Mouse (Mus musculus): Measurements from ENCODE around the gene Prkd2. TPM values are rescaled to one million over a fixed set of nuclear protein-coding genes. Genes with fewer than 3 reads are reported as not detected.
A peak's percentile ranks its signal among the peaks of the same experiment; 100 is the strongest.

Gene Prkd2
- total and polyA plus RNA-seq, 3 experiments = 9.8 to 39.0 (median 18.0) TPM

- DNase-seq (ENCODE audit: extremely low read depth) = peak; percentile 78
- H3K4me1 ChIP-seq (ENCODE audit: control insufficient read depth in 1 of 2, insufficient read depth in 2 of 2) = peaks cover 54 to 80% of the 10 kb centered on the region in 2 experiments
- H3K27ac ChIP-seq (ENCODE audit: insufficient read depth, low read depth) = peak within 1 kb of the TSS; percentile 34
- no peaks in the 10 kb centered on the region for H3K27me3 ChIP-seq (replicated peaks)
- H3K9ac ChIP-seq (ENCODE audit: insufficient read depth, low read depth) = peak within 1 kb of the TSS; percentile 42
- H3K36me3 ChIP-seq (replicated peaks in 1 of 2; ENCODE audit: control insufficient read depth in 1 of 2, insufficient read depth in 1 of 2, low read length in 1 of 2) = peaks cover 3 to 24% of the 10 kb centered on the region in 2 experiments
- H3K4me3 ChIP-seq (replicated peaks in 1 of 3; ENCODE audit: low read depth in 2 of 3, low read length in 2 of 3, poor library complexity in 1 of 3) = peak within 1 kb of the TSS; percentile 52 to 66 (median 63)
- H3K79me2 ChIP-seq (replicated peaks; ENCODE audit: control insufficient read depth, extremely low read depth, insufficient read depth, poor library complexity, severe bottlenecking) = no peaks in the 10 kb centered on the region
- dilution Hi-C loops (cut with MboI; ENCODE audit: extremely low pct_ligation_motif_present, extremely low pct_unique_long_range_greater_than_20kb, low sequenced_read_pairs) (no loop called here), in situ Hi-C loops (cut with MboI; ENCODE audit: low pct_ligation_motif_present, low pct_unique_long_range_greater_than_20kb, low sequenced_read_pairs) (loop anchor here (5.0 kb wide), 2 partner anchors 34 to 89 kb away; partner anchors contain the start of genes Fkrp and Strn4)
- peak within 1 kb of the TSS; percentile 42 for H3K4me2 ChIP-seq (ENCODE audit: insufficient read depth, low read depth, poor library complexity, severe bottlenecking)
- no peaks in the 10 kb centered on the region for H3K9me3 ChIP-seq (replicated peaks; ENCODE audit: low read length)
- TF ChIP-seq MEF2A (IDR thresholded peaks at IDR 0.05; ENCODE audit: borderline replicate concordance, low read depth, low read length) (no peak), SIN3A (IDR thresholded peaks at IDR 0.05; ENCODE audit: low read length) (peak; percentile 46; the same call in 1 of the 2 replicates), CHD1 (IDR thresholded peaks at IDR 0.05; ENCODE audit: low read depth, low read length) (no peak), ETS1 (conservative IDR thresholded peaks at IDR 0.05; ENCODE audit: low read depth, low read length) (no peak), USF2 (conservative IDR thresholded peaks at IDR 0.05; ENCODE audit: low read depth, low read length) (no peak), TBP (conservative IDR thresholded peaks at IDR 0.05; ENCODE audit: low read depth, low read length) (no peak), JUN (IDR thresholded peaks at IDR 0.05; ENCODE audit: insufficient read depth, low read depth, low read length) (no peak), TCF12 (IDR thresholded peaks at IDR 0.05; ENCODE audit: low read depth, low read length) (no peak), UBTF (IDR thresholded peaks at IDR 0.05; ENCODE audit: low read depth, low read length) (no peak), RCOR1 (conservative IDR thresholded peaks at IDR 0.05; ENCODE audit: low read depth, low read length) (no peak), IRF4 (IDR thresholded peaks at IDR 0.05; ENCODE audit: low read depth, low read length) (0 out of 2 replicates have a peak, but pooled peaks have one; percentile 39), POLR2A (IDR thresholded peaks at IDR 0.05; ENCODE audit: low read depth, low read length) (peak; percentile 43; the same call in 1 of the 2 replicates), BHLHE40 (IDR thresholded peaks at IDR 0.05; ENCODE audit: low read depth, low read length) (no peak), MAFK (IDR thresholded peaks at IDR 0.05; ENCODE audit: insufficient replicate concordance, low read length) (no peak), NRF1 (IDR thresholded peaks at IDR 0.05; ENCODE audit: low read depth, low read length) (no peak), GABPA (IDR thresholded peaks at IDR 0.05; ENCODE audit: insufficient replicate concordance, low read depth, low read length) (no peak), ELF1 (IDR thresholded peaks at IDR 0.05; ENCODE audit: low read depth, low read length) (peak; percentile 11; the same call in 1 of the 2 replicates), ZC3H11A (IDR thresholded peaks at IDR 0.05; ENCODE audit: low read depth, low read length) (no peak), EP300 (IDR thresholded peaks at IDR 0.05; ENCODE audit: low read length) (no peak), NELFE (IDR thresholded peaks at IDR 0.05; ENCODE audit: low read depth, low read length) (no peak), CHD2 (IDR thresholded peaks at IDR 0.05; ENCODE audit: low read length) (no peak), KAT2A (IDR thresholded peaks at IDR 0.05; ENCODE audit: insufficient replicate concordance, low read length) (no peak), ZNF384 (IDR thresholded peaks at IDR 0.05; ENCODE audit: low read depth, low read length) (peak; percentile 47; the same call in 1 of the 2 replicates), SMC3 (IDR thresholded peaks at IDR 0.05; ENCODE audit: low read depth, low read length) (no peak), PAX5 (IDR thresholded peaks at IDR 0.05; ENCODE audit: low read length) (no peak)
Measured at GRCm38 (mm10) chr7:16906281-16906680, 63.6 kb downstream of the Prkd2 start, which contains the start of gene Ptgir. TSS of gene Ptgir (plus strand) at chr7:16906490.
